Mouse (Mus musculus) layer of hippocampus, adult 9-11 months (tissue): ENCODE measurements at regions not wholly inside any gene's neighbourhood (a gene's known extent, or its start where the extent isn't known, plus 50 kb on each side); places are given as distances from the start of the nearest gene placed in this dataset.

Source experiments
- DNase-seq: peaks from one replicate; pipeline ENCODE4 v3.0.0; 2022

DNA sequence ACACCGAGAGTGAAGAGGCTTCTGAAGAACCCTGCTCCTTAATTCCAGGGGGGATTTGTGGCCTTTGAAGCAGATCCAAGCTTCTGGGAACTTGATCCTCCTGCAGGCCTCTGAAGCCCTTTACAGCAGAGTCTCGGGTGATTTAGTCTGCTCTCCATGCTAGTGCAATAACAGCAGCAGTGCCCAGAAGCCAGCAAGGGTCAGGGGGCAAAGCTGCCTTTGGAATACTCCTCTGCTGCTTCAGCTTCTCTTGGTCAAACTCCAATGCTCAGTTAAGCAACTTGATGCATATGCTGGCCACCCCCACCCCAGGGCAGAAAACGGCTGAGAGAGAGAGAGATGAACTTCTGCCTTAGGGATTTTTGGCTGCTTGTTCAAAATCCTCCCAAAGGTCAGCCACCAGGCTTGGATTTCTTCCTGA lies 82.8 kb upstream of the N4bp1 start:
- DNase-seq, result no peak

GRCm38 (mm10) chr8:86961218-86962195 lies 76.4 kb upstream of the N4bp1 start:
- no peak for DNase-seq
